Mouse (Mus musculus) brown adipose tissue, adult 24 weeks (tissue): Measurements from ENCODE around the gene Nhlrc4. TPM values are rescaled to one million over a fixed set of nuclear protein-coding genes. Genes with fewer than 3 reads are reported as not detected.

Experiments
- H3K27ac ChIP-seq: fragments of 200-500 bp; replicated peaks from 2 replicates; pipeline ENCODE4 v1.5.1; 2012; ENCODE audit warnings: low read depth, mild to moderate bottlenecking, low read length
- H3K4me1 ChIP-seq: fragments of 200-500 bp; 2 replicates; pipeline ENCODE4 v1.6.1; 2012; ENCODE audit warnings: low read length, mixed read lengths; ENCODE audit not compliant: control insufficient read depth, insufficient read depth, insufficient read length
- H3K4me3 ChIP-seq: fragments of 200-500 bp; 2 replicates; pipeline ENCODE4 v1.5.1; 2012; ENCODE audit warnings: low read depth, mild to moderate bottlenecking, low read length, moderate library complexity; ENCODE audit not compliant: insufficient read depth
- polyA plus RNA-seq: library from polyadenylated mRNA; stranded (reverse); fragments of >200 nt; gene quantifications from 2 replicates; pipeline ENCODE4 v1.2.4, GENCODE M21; 2012; ENCODE audit not compliant: missing spikeins, insufficient read depth, insufficient read length

Nhlrc4 gene
- polyA plus RNA-seq, 1 experiment, result not detected

- Histone ChIP-seq H3K27ac (peak within 1 kb of the TSS; percentile 96), H3K4me3 (peak within 1 kb of the TSS; percentile 83), H3K4me1 (peaks cover 16% of the 10 kb centered on the region)
These were observed 25.5 kb downstream of the Nhlrc4 start, which contains the start of gene Rab40c for GRCm38 (mm10) chr17:25919144-25919785. Gene Rab40c (minus strand): TSS chr17:25919727.

DNA sequence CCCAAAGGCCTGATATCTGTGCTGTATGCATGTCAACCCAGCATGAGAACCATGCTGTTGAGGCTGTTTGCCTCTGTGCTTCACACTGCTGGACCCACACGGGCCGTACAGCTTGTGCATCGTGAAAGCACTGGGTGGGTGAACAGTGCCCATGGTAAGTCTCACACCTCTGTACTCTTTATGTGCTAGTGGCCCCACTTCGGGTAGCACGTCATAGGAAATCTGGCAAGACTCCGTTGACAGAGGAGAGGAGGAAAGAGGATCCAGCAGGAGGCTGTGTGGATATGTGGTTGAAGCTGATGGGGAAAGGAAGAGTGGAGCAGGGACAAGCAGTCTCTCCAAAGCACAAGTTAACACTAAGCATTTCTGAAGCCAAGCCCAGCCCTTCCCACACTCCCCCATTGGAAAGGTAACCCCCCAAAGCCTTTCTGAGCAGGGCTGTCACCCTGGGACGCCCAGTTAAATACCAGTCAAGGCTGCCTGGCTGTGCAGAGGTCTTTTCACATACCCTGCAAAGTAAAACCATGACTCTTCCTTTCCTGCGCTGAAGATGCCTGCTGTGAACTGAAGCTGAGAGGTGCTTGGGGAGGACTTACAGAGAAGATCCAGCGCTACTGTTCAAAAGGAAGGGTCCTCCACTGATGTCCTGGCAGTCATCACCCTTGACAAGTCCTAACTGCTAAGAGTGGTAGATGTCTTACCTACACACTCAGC, 26.6 kb downstream of the Nhlrc4 start:
- Histone ChIP-seq H3K4me1 (peaks cover 17% of the 10 kb centered on the region), H3K4me3 (peak overlapping the region; percentile 83), H3K27ac (no peak overlapping the region)

DNA sequence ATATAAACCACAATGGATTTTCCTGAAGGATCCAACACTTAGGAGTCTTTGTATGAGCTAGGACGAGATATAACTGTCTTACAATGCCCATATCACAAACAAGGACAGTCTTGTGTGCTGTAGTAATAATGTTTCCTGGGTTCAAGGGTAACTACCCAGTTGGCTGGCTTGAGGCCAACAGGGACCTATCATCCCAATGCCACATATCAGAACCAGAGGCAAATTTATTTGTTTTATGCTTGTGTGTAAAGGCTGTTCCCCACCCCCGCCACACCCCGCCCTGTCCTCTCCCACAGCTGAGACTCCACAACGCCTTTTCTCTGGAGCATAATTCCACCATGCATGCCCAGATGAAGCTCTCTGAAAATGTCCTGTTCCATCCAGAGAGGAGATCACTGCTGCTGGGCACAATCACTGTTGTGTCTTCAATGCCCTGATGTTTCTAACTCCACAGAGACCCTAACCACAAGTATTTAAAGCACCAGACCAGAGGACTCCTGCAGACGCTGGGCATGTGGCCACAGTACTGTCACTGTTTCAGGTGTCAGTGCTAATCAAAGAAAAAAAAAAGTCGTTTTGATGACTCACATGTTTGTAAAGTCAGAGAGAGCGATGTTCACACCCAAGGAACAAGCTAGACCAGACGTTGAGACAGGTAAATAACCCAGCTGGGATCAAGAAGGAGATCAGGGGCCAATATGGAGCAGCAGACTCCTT, 27.7 kb downstream of the Nhlrc4 start:
- no peak overlapping the region for H3K4me3 ChIP-seq
- H3K27ac ChIP-seq, result no peak overlapping the region
- peaks cover 19% of the 10 kb centered on the region for H3K4me1 ChIP-seq

DNA sequence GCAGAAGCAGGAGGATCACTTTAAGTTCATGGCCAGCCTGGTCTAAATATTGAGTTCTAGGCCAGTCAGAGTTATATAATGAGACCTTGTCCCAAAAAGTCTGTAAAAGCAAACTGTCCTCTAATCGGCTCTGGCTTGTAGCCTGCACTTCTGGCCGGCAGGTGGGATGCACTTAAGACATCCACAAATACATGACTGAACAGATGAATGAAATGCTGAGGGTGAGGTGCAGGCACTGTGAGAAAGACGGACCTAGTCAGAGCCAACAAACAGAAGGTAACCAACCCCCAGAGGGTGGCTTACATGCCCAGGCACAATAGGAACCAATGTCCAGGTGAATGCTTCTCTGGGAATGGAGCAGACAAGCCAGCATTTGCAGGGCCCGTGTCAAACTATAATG, 30.5 kb downstream of the Nhlrc4 start:
- Histone ChIP-seq H3K4me3 (no peak overlapping the region), H3K4me1 (peaks cover 23% of the 10 kb centered on the region), H3K27ac (peak overlapping the region; percentile 74)

GRCm38 (mm10) chr17:25913877-25914275, 30.9 kb downstream of the Nhlrc4 start:
- H3K4me1 ChIP-seq, result peaks cover 23% of the 10 kb centered on the region
- H3K4me3 ChIP-seq, result peak overlapping the region; percentile 39

GRCm38 (mm10) chr17:25913186-25913876, 31.4 kb downstream of the Nhlrc4 start:
- Histone ChIP-seq H3K4me1 (peaks cover 21% of the 10 kb centered on the region), H3K27ac (peak overlapping the region; percentile 83), H3K4me3 (peak overlapping the region; percentile 39)

More at GRCm38 (mm10) chr17:25913877-25914275, 30.9 kb downstream of the Nhlrc4 start:
- peak overlapping the region; percentile 83 for H3K27ac ChIP-seq

DNA sequence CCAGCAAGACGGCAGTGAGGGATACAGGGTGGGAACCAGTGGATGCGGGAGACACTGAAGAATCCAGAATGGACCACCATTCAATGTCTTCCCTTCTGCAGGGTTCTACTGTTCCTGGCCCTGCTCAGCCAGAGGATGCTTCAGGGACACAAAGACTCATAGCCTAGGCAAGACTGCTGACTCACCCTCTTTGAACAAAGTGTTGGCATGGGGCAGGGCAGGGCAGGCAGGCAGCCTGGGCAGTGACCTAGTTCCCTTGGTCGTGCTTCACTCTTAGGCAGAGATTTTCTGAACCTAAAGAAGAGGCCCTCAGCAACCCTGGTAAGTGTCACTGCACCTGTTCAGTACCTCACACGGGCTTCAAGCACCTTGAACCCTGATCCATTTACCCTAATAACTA, 32.9 kb downstream of the Nhlrc4 start:
- Histone ChIP-seq H3K27ac (peak overlapping the region; percentile 26), H3K4me3 (no peak overlapping the region)

GRCm38 (mm10) chr17:25907640-25908039, 37.1 kb downstream of the Nhlrc4 start:
- no peak overlapping the region for H3K4me3 ChIP-seq
- 0 out of 2 replicates have a peak, but pooled peaks cover 7% of the 10 kb centered on the region for H3K4me1 ChIP-seq
- no peak overlapping the region for H3K27ac ChIP-seq

More for the DNA sequence above, 32.9 kb downstream of the Nhlrc4 start:
- peaks cover 14% of the 10 kb centered on the region; the same call in 1 of the 2 replicates for H3K4me1 ChIP-seq

- Histone ChIP-seq H3K27ac (no peak overlapping the region), H3K4me3 (no peak overlapping the region), H3K4me1 (no peaks in the 10 kb centered on the region)
These were observed 41.7 kb downstream of the Nhlrc4 start for GRCm38 (mm10) chr17:25903061-25903460.

DNA sequence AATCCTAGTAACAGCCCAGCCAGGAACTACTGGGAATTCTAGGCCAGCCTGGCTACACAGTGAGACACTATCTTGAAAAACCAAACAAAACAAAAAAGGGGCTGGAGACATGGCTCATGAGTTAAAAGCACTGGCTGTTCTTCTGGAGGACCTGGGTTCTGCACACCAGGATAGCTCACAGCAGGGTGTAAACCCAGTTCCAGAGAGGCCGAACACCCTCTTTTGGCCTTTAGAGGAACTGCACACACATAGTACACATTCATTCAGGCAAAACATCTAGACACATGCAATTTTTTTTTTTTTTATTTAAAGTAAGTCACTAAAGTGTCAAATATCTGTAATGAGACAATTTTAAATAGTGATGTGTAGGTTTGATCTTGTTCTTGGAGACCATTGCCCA, 44.6 kb downstream of the Nhlrc4 start:
- Histone ChIP-seq H3K27ac (no peak overlapping the region), H3K4me1 (no peaks in the 10 kb centered on the region), H3K4me3 (no peak overlapping the region)

- Histone ChIP-seq H3K4me1 (no peaks in the 10 kb centered on the region), H3K27ac (no peak overlapping the region)
These were observed 48.9 kb downstream of the Nhlrc4 start for GRCm38 (mm10) chr17:25895891-25896290.

DNA sequence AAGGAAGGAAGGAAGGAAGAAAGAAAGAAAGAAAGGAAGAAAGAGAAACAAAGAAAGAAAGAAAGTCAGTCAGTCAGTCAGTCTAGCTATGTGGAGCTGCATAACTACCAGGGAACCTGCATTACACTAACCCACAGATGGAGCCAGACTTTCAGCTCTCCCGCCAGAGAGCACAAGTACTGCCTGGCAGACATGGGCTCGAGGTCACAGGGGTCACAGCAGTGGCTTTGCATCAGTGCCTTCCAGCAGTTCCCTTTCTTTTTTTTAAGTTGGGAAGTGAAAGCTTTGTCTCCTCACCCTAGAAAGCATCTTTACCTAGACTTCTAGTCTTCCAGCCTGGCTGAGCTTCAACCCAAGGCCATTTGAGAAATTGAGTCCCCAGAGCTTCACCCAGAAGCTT, 49.3 kb downstream of the Nhlrc4 start:
- no peak overlapping the region for H3K4me3 ChIP-seq

More at GRCm38 (mm10) chr17:25895891-25896290, 48.9 kb downstream of the Nhlrc4 start:
- no peak overlapping the region for H3K4me3 ChIP-seq

GRCm38 (mm10) chr17:25893975-25894617, 50.7 kb downstream of the Nhlrc4 start:
- no peak overlapping the region for H3K4me3 ChIP-seq

More for the DNA sequence above, 49.3 kb downstream of the Nhlrc4 start:
- Histone ChIP-seq H3K27ac (no peak overlapping the region), H3K4me1 (no peaks in the 10 kb centered on the region)

More at GRCm38 (mm10) chr17:25893975-25894617, 50.7 kb downstream of the Nhlrc4 start:
- H3K4me1 ChIP-seq, result no peaks in the 10 kb centered on the region
- no peak overlapping the region for H3K27ac ChIP-seq
